Mouse (Mus musculus): ENCODE results near the gene Arntl. TPM values are rescaled to one million over a fixed set of nuclear protein-coding genes. Genes with fewer than 3 reads are reported as not detected.

Arntl gene
- polyA plus RNA-seq, 1 experiment from 2014 or later = 5.1 TPM

GRCm38 (mm10) chr7:113197161-113197775 is 10.0 kb upstream of the Arntl start:
- H3K4me1 ChIP-seq (ENCODE audit: control insufficient read depth, insufficient read depth, low read length) = no peaks in the 10 kb centered on the region; the same call in 1 of the 2 replicates
- H3K4me3 ChIP-seq (ENCODE audit: low read depth, low read length) = no peak overlapping the region
- H3K4me2 ChIP-seq = no peak overlapping the region
- no peak overlapping the region for H3K27ac ChIP-seq (ENCODE audit: low read depth, low read length)
- no peaks in the 10 kb centered on the region for H3K9me3 ChIP-seq (ENCODE audit: control insufficient read depth, low read length)
- H3K27me3 ChIP-seq (ENCODE audit: control insufficient read depth, insufficient read depth, low read length) = no peaks in the 10 kb centered on the region
- DNase-seq (ENCODE audit: low spot score, missing footprints) (no peak), ATAC-seq (ENCODE audit: low FRiP score) (no peak)
- no peak overlapping the region for H3K9ac ChIP-seq (ENCODE audit: low read length)
- 66% methylated on average over 10 of the region's 10 CpGs for WGBS
- H3K36me3 ChIP-seq (ENCODE audit: control insufficient read depth, insufficient read depth, low read length) = no peaks in the 10 kb centered on the region

GRCm38 (mm10) chr7:113201584-113201983 is 5.7 kb upstream of the Arntl start:
- ATAC-seq (ENCODE audit: low FRiP score) = no peak
- Histone ChIP-seq H3K4me3 (ENCODE audit: low read depth, low read length) (no peak overlapping the region), H3K36me3 (ENCODE audit: control insufficient read depth, insufficient read depth, low read length) (no peaks in the 10 kb centered on the region), H3K27ac (ENCODE audit: low read depth, low read length) (no peak overlapping the region), H3K27me3 (ENCODE audit: control insufficient read depth, insufficient read depth, low read length) (peaks cover 13% of the 10 kb centered on the region), H3K4me2 (no peak overlapping the region), H3K9ac (ENCODE audit: low read length) (no peak overlapping the region), H3K9me3 (ENCODE audit: control insufficient read depth, low read length) (no peaks in the 10 kb centered on the region), H3K4me1 (ENCODE audit: control insufficient read depth, insufficient read depth, low read length) (no peaks in the 10 kb centered on the region; the same call in 1 of the 2 replicates)
- DNase-seq (ENCODE audit: low spot score, missing footprints) = no peak
- 68% methylated on average over 3 of the region's 3 CpGs for WGBS

GRCm38 (mm10) chr7:113207471-113208387 is 464 bp downstream of the Arntl start:
- H3K9me3 ChIP-seq (ENCODE audit: control insufficient read depth, low read length) = no peaks in the 10 kb centered on the region
- peak overlapping the region; percentile 80 for H3K4me3 ChIP-seq (ENCODE audit: low read depth, low read length)
- WGBS = under 1% methylated on average over 89 of the region's 98 CpGs
- no peak overlapping the region; the same call in 1 of the 2 replicates for H3K27ac ChIP-seq (ENCODE audit: low read depth, low read length)
- DNase-seq (ENCODE audit: low spot score, missing footprints) (peak; percentile 95), ATAC-seq (ENCODE audit: low FRiP score) (peak; percentile 72)
- no peaks in the 10 kb centered on the region for H3K36me3 ChIP-seq (ENCODE audit: control insufficient read depth, insufficient read depth, low read length)
- peaks cover 41% of the 10 kb centered on the region for H3K27me3 ChIP-seq (ENCODE audit: control insufficient read depth, insufficient read depth, low read length)
- H3K4me2 ChIP-seq = peak overlapping the region; percentile 82
- H3K4me1 ChIP-seq (ENCODE audit: control insufficient read depth, insufficient read depth, low read length) = peaks cover 8% of the 10 kb centered on the region
- peak overlapping the region; percentile 66 for H3K9ac ChIP-seq (ENCODE audit: low read length)

GRCm38 (mm10) chr7:113208388-113208753 is 1.1 kb downstream of the Arntl start:
- no peaks in the 10 kb centered on the region for H3K36me3 ChIP-seq (ENCODE audit: control insufficient read depth, insufficient read depth, low read length)
- DNase-seq (ENCODE audit: low spot score, missing footprints) = peak; percentile 94
- no peak for ATAC-seq (ENCODE audit: low FRiP score)
- no peak overlapping the region for H3K27ac ChIP-seq (ENCODE audit: low read depth, low read length)
- peaks cover 41% of the 10 kb centered on the region for H3K27me3 ChIP-seq (ENCODE audit: control insufficient read depth, insufficient read depth, low read length)
- WGBS = 3% methylated on average over 19 of the region's 19 CpGs
- peak overlapping the region; percentile 80 for H3K4me3 ChIP-seq (ENCODE audit: low read depth, low read length)
- no peaks in the 10 kb centered on the region for H3K9me3 ChIP-seq (ENCODE audit: control insufficient read depth, low read length)
- peak overlapping the region; percentile 66; the same call in 1 of the 2 replicates for H3K9ac ChIP-seq (ENCODE audit: low read length)
- peaks cover 8% of the 10 kb centered on the region for H3K4me1 ChIP-seq (ENCODE audit: control insufficient read depth, insufficient read depth, low read length)
- H3K4me2 ChIP-seq = peak overlapping the region; percentile 82

- Histone ChIP-seq H3K4me2 (no peak overlapping the region), H3K9ac (ENCODE audit: low read length) (no peak overlapping the region), H3K4me1 (ENCODE audit: control insufficient read depth, insufficient read depth, low read length) (peaks cover 8% of the 10 kb centered on the region), H3K4me3 (ENCODE audit: low read depth, low read length) (no peak overlapping the region), H3K27me3 (ENCODE audit: control insufficient read depth, insufficient read depth, low read length) (peaks cover 35% of the 10 kb centered on the region), H3K36me3 (ENCODE audit: control insufficient read depth, insufficient read depth, low read length) (no peaks in the 10 kb centered on the region), H3K27ac (ENCODE audit: low read depth, low read length) (no peak overlapping the region), H3K9me3 (ENCODE audit: control insufficient read depth, low read length) (no peaks in the 10 kb centered on the region)
- no peak for DNase-seq (ENCODE audit: low spot score, missing footprints)
- ATAC-seq (ENCODE audit: low FRiP score) = no peak
- WGBS = 39% methylated on average over 4 of the region's 4 CpGs
Measured at GRCm38 (mm10) chr7:113210441-113210840, 3.2 kb downstream of the Arntl start.

- H3K4me3 ChIP-seq (ENCODE audit: low read depth, low read length) = no peak overlapping the region
- no peak overlapping the region for H3K4me2 ChIP-seq
- 45% methylated on average over 6 of the region's 6 CpGs for WGBS
- H3K9ac ChIP-seq (ENCODE audit: low read length) = no peak overlapping the region
- H3K9me3 ChIP-seq (ENCODE audit: control insufficient read depth, low read length) = no peaks in the 10 kb centered on the region
- ATAC-seq (ENCODE audit: low FRiP score) = no peak
- H3K27me3 ChIP-seq (ENCODE audit: control insufficient read depth, insufficient read depth, low read length) = peaks cover 9% of the 10 kb centered on the region
- peak; percentile 51 for DNase-seq (ENCODE audit: low spot score, missing footprints)
- H3K4me1 ChIP-seq (ENCODE audit: control insufficient read depth, insufficient read depth, low read length) = no peaks in the 10 kb centered on the region
- no peaks in the 10 kb centered on the region for H3K36me3 ChIP-seq (ENCODE audit: control insufficient read depth, insufficient read depth, low read length)
- no peak overlapping the region for H3K27ac ChIP-seq (ENCODE audit: low read depth, low read length)
Measured at GRCm38 (mm10) chr7:113214245-113215169, 7.2 kb downstream of the Arntl start.

GRCm38 (mm10) chr7:113216152-113216551 is 8.9 kb downstream of the Arntl start:
- Histone ChIP-seq H3K27ac (ENCODE audit: low read depth, low read length) (no peak overlapping the region), H3K9me3 (ENCODE audit: control insufficient read depth, low read length) (no peaks in the 10 kb centered on the region), H3K27me3 (ENCODE audit: control insufficient read depth, insufficient read depth, low read length) (no peaks in the 10 kb centered on the region), H3K4me1 (ENCODE audit: control insufficient read depth, insufficient read depth, low read length) (no peaks in the 10 kb centered on the region), H3K4me2 (no peak overlapping the region), H3K4me3 (ENCODE audit: low read depth, low read length) (no peak overlapping the region), H3K9ac (ENCODE audit: low read length) (no peak overlapping the region), H3K36me3 (ENCODE audit: control insufficient read depth, insufficient read depth, low read length) (no peaks in the 10 kb centered on the region)
- WGBS = 68% methylated on average over 8 of the region's 8 CpGs
- no peak for DNase-seq (ENCODE audit: low spot score, missing footprints)
- ATAC-seq (ENCODE audit: low FRiP score) = no peak

GRCm38 (mm10) chr7:113219416-113219815 is 12.2 kb downstream of the Arntl start:
- Histone ChIP-seq H3K4me1 (ENCODE audit: control insufficient read depth, insufficient read depth, low read length) (no peaks in the 10 kb centered on the region), H3K9me3 (ENCODE audit: control insufficient read depth, low read length) (no peaks in the 10 kb centered on the region), H3K4me2 (no peak overlapping the region), H3K4me3 (ENCODE audit: low read depth, low read length) (no peak overlapping the region), H3K27ac (ENCODE audit: low read depth, low read length) (no peak overlapping the region), H3K9ac (ENCODE audit: low read length) (no peak overlapping the region), H3K36me3 (ENCODE audit: control insufficient read depth, insufficient read depth, low read length) (no peaks in the 10 kb centered on the region), H3K27me3 (ENCODE audit: control insufficient read depth, insufficient read depth, low read length) (no peaks in the 10 kb centered on the region)
- ATAC-seq (ENCODE audit: low FRiP score) (no peak), DNase-seq (ENCODE audit: low spot score, missing footprints) (peak; percentile 81)
- 75% methylated on average over 13 of the region's 13 CpGs for WGBS
